Mouse (Mus musculus) WW6 (cell line): ENCODE results near the gene Nceh1.
"Not testable (repeated sequence)": the region's sequence is repeated elsewhere in the genome, so short reads cannot be mapped to it uniquely, and the experiment has no call there.

Source experiments
- DNase-seq: peaks from one replicate; pipeline ENCODE4 v3.0.0-alpha.2; 2013; ENCODE audit warnings: low read depth, low spot score

The Nceh1 gene

GRCm38 (mm10) chr3:27283071-27283713 is 100.4 kb downstream of the Nceh1 start:
- no peak for DNase-seq

GRCm38 (mm10) chr3:27283796-27284195 is 101.0 kb downstream of the Nceh1 start:
- DNase-seq: no peak

- DNase-seq: no peak
These were observed 101.5 kb downstream of the Nceh1 start for GRCm38 (mm10) chr3:27284227-27284626.

GRCm38 (mm10) chr3:27285072-27285471 is 102.3 kb downstream of the Nceh1 start:
- no peak for DNase-seq

- DNase-seq: no peak
These were observed 105.5 kb downstream of the Nceh1 start for GRCm38 (mm10) chr3:27288301-27288700.

GRCm38 (mm10) chr3:27288909-27289308 is 106.1 kb downstream of the Nceh1 start:
- no peak for DNase-seq

GRCm38 (mm10) chr3:27290285-27290684 is 107.5 kb downstream of the Nceh1 start:
- no peak for DNase-seq

- DNase-seq: not testable (repeated sequence)
These were observed 108.2 kb downstream of the Nceh1 start for GRCm38 (mm10) chr3:27290945-27291344.

GRCm38 (mm10) chr3:27291411-27291810 is 108.6 kb downstream of the Nceh1 start:
- DNase-seq: not testable (repeated sequence)

GRCm38 (mm10) chr3:27293645-27294385 is 111.0 kb downstream of the Nceh1 start:
- DNase-seq: no peak

GRCm38 (mm10) chr3:27300451-27300850 is 117.7 kb downstream of the Nceh1 start:
- DNase-seq: no peak

GRCm38 (mm10) chr3:27302339-27303022 is 119.7 kb downstream of the Nceh1 start:
- no peak for DNase-seq

- no peak for DNase-seq
These were observed 124.0 kb downstream of the Nceh1 start for GRCm38 (mm10) chr3:27306815-27307214.

GRCm38 (mm10) chr3:27310973-27311372 is 128.2 kb downstream of the Nceh1 start:
- no peak for DNase-seq

- no peak for DNase-seq
These were observed 128.7 kb downstream of the Nceh1 start for GRCm38 (mm10) chr3:27311475-27311874.

GRCm38 (mm10) chr3:27314506-27315164 is 131.9 kb downstream of the Nceh1 start:
- DNase-seq: no peak

GRCm38 (mm10) chr3:27316559-27317287 is 134.0 kb downstream of the Nceh1 start, which contains the start of gene Tnfsf10:
Gene Tnfsf10, plus strand, starts transcription at chr3:27317028.
- DNase-seq: no peak

GRCm38 (mm10) chr3:27317288-27318024 is 134.7 kb downstream of the Nceh1 start:
- DNase-seq: no peak

GRCm38 (mm10) chr3:27319650-27320049 is 136.9 kb downstream of the Nceh1 start:
- DNase-seq: no peak
